Mouse (Mus musculus) testis, postnatal 14 days (tissue): ENCODE results near the gene Siah3.
"Not testable (repeated sequence)": the region's sequence is repeated elsewhere in the genome, so short reads cannot be mapped to it uniquely, and the experiment has no call there.

Experiments
- DNase-seq: peaks from one replicate; pipeline ENCODE4 v3.0.0; 2021; ENCODE audit warnings: low spot score

Siah3 gene

GRCm38 (mm10) chr14:75455743-75456421 is at the start of gene Siah3:
TSS of gene Siah3 (plus strand) at chr14:75455982.
- DNase-seq: no peak

- DNase-seq: no peak
Observed at GRCm38 (mm10) chr14:75409772-75410171, 46.0 kb upstream of the Siah3 start.

- DNase-seq: no peak
Observed at GRCm38 (mm10) chr14:75410392-75410791, 45.4 kb upstream of the Siah3 start.

GRCm38 (mm10) chr14:75418721-75419120 is 37.1 kb upstream of the Siah3 start:
- no peak for DNase-seq

GRCm38 (mm10) chr14:75419876-75420275 is 35.9 kb upstream of the Siah3 start:
- no peak for DNase-seq

GRCm38 (mm10) chr14:75420811-75421210 is 35.0 kb upstream of the Siah3 start:
- no peak for DNase-seq

GRCm38 (mm10) chr14:75431173-75431786 is 24.5 kb upstream of the Siah3 start:
- DNase-seq: no peak

GRCm38 (mm10) chr14:75432850-75433249 is 22.9 kb upstream of the Siah3 start:
- DNase-seq: no peak

- DNase-seq: no peak
Observed at GRCm38 (mm10) chr14:75434576-75434975, 21.2 kb upstream of the Siah3 start.

GRCm38 (mm10) chr14:75444486-75445105 is 11.2 kb upstream of the Siah3 start:
- no peak for DNase-seq

GRCm38 (mm10) chr14:75445281-75445947 is 10.4 kb upstream of the Siah3 start:
- DNase-seq: peak; percentile 65

GRCm38 (mm10) chr14:75445948-75446281 is 9.9 kb upstream of the Siah3 start:
- DNase-seq: no peak

- DNase-seq: not testable (repeated sequence)
Observed at GRCm38 (mm10) chr14:75446314-75446713, 9.5 kb upstream of the Siah3 start.

GRCm38 (mm10) chr14:75453906-75454305 is 1.9 kb upstream of the Siah3 start:
- DNase-seq: no peak

- DNase-seq: peak; percentile 22
Observed at GRCm38 (mm10) chr14:75454716-75455115, 1.1 kb upstream of the Siah3 start.

GRCm38 (mm10) chr14:75455361-75455742 is 430 bp upstream of the Siah3 start:
- DNase-seq: no peak

GRCm38 (mm10) chr14:75456489-75457220 is 873 bp downstream of the Siah3 start:
- peak; percentile 21 for DNase-seq

GRCm38 (mm10) chr14:75457221-75457600 is 1.4 kb downstream of the Siah3 start:
- no peak for DNase-seq

- DNase-seq: no peak
Observed at GRCm38 (mm10) chr14:75459431-75459830, 3.6 kb downstream of the Siah3 start.

- no peak for DNase-seq
Observed at GRCm38 (mm10) chr14:75459991-75460390, 4.2 kb downstream of the Siah3 start.

- no peak for DNase-seq
Observed at GRCm38 (mm10) chr14:75460436-75460835, 4.7 kb downstream of the Siah3 start.

GRCm38 (mm10) chr14:75461770-75462169 is 6.0 kb downstream of the Siah3 start:
- DNase-seq: no peak
